Mouse (Mus musculus) liver, embryonic 15.5 days (tissue): ENCODE measurements around the gene Man1c1. TPM values are rescaled to one million over a fixed set of nuclear protein-coding genes. Genes with fewer than 3 reads are reported as not detected.

Experiments used
- ATAC-seq: fragments of 200-750 bp; cut with Nextera tagmentation; 2 replicates; pipeline ENCODE4 v1.8.0; 2017; ENCODE audit warnings: moderate number of reproducible peaks, mild to moderate bottlenecking, moderate library complexity; ENCODE audit not compliant: insufficient read depth
- H3K27ac ChIP-seq: fragments of 300-500 bp; sonication (generic); replicated peaks from 2 replicates; pipeline ENCODE4 v1.5.1; 2015; ENCODE audit warnings: mild to moderate bottlenecking, inconsistent platforms
- H3K27me3 ChIP-seq: fragments of 300-500 bp; sonication (generic); 2 replicates; pipeline ENCODE4 v1.6.1; 2015; ENCODE audit warnings: mild to moderate bottlenecking, inconsistent platforms
- H3K36me3 ChIP-seq: fragments of 300-500 bp; sonication (generic); replicated peaks from 2 replicates; pipeline ENCODE4 v1.6.1; 2015; ENCODE audit warnings: moderate library complexity, mild to moderate bottlenecking, inconsistent platforms
- H3K4me1 ChIP-seq: fragments of 300-500 bp; sonication (generic); replicated peaks from 2 replicates; pipeline ENCODE4 v1.6.1; 2015; ENCODE audit warnings: inconsistent platforms
- H3K4me2 ChIP-seq: fragments of 300-500 bp; sonication (generic); 2 replicates; pipeline ENCODE4 v1.6.1; 2015; ENCODE audit warnings: moderate library complexity, mild to moderate bottlenecking, inconsistent platforms
- H3K4me3 ChIP-seq: fragments of 300-500 bp; sonication (generic); replicated peaks from 2 replicates; pipeline ENCODE4 v1.5.1; 2015; ENCODE audit warnings: mild to moderate bottlenecking, inconsistent platforms
- H3K9ac ChIP-seq: fragments of 300-500 bp; sonication (generic); 2 replicates; pipeline ENCODE4 v1.6.1; 2015; ENCODE audit warnings: moderate library complexity, mild to moderate bottlenecking, inconsistent platforms
- H3K9me3 ChIP-seq: fragments of 300-500 bp; sonication (generic); replicated peaks from 2 replicates; pipeline ENCODE4 v1.6.1; 2016; ENCODE audit warnings: inconsistent platforms
- WGBS: fragments of 180-500 bp; shearing (Covaris S2); methylation state at CpG from one replicate; pipeline ENCODE4 v1.1.7; 2015; ENCODE audit warnings: mixed read lengths; ENCODE audit not compliant: insufficient replicate concordance; 5-methylcytosine and 5-hydroxymethylcytosine counted together
- polyA plus RNA-seq: library from polyadenylated mRNA; unstranded; fragments of >200 nt; fragmentation: Nextera tagmentation; extraction: Ambion mirVana; gene quantifications from 2 replicates; pipeline ENCODE4 v1.2.1, GENCODE M21; 2015

Man1c1 gene
- polyA plus RNA-seq, 1 experiment from 2014 or later: 1.4 TPM

DNA sequence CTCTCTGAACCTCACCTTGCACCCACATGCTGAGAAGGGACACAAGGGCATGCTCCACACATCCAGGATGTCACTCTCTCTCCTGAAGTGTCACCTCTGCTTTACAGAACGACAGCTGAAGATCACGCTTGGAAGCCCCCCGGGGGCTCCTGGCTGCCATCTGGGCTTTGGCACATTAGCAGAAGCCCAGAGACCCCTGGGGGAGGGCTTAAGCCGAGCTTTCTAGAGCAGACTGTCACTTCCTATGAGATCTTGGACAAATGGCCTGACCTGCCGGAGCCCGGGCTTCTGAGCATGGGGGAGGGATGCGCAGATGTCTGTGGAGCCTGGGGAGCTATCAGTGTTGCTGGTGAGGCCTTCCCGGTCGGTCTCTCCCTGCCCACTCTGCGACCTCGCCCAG is 128.6 kb downstream of the Man1c1 start:
- Histone ChIP-seq H3K27ac (no peak overlapping the region), H3K4me2 (no peak overlapping the region), H3K36me3 (no peaks in the 10 kb centered on the region), H3K9ac (no peak overlapping the region), H3K4me1 (peaks cover 15% of the 10 kb centered on the region; the same call in 1 of the 2 replicates), H3K9me3 (no peaks in the 10 kb centered on the region), H3K27me3 (no peaks in the 10 kb centered on the region), H3K4me3 (no peak overlapping the region)
- ATAC-seq: no peak
- WGBS: 70% methylated on average over 11 of the region's 11 CpGs

DNA sequence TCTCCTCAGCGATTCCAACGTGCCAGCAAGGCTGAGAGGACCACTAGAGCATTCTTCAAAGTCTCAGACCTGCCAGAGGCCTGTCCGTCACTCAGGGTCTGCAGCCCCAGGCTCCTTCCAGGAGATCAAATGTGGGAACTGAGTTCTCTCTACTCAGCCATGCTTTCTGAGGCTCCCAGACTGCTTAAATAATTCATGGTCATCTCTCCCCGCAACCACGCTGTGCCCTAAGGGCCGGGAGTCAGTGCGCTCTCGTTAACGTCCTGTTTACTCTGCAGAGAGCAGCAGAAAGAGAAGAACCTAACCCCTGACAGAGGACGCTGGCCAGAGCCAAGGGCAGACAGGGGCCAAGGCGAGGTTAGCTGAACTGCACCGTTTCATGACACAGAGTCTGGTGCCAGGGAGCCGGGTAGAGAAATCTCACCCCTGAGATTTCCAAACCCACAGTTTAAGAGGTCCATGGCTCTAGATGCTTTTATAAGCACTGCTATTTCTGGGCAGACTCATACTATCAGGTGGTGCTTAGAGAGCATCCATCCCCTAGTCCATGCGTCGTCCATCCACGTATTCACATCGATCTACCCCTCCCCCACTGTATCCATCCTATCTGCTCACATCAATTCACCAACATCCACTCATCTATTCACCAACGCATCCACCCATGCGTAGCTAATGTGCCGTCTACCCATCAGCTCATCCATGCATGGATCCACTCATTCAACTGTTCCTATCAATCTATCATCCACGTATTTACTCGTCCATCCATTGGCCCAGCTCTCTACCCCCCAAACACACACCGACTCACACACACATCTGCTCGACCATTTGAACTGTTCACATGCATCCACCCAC is 131.4 kb downstream of the Man1c1 start:
- Histone ChIP-seq H3K4me1 (no peaks in the 10 kb centered on the region), H3K27ac (no peak overlapping the region), H3K9me3 (no peaks in the 10 kb centered on the region), H3K36me3 (no peaks in the 10 kb centered on the region), H3K27me3 (no peaks in the 10 kb centered on the region), H3K4me3 (no peak overlapping the region), H3K9ac (no peak overlapping the region), H3K4me2 (no peak overlapping the region)
- 72% methylated on average over 24 of the region's 24 CpGs for WGBS
- ATAC-seq: no peak

DNA sequence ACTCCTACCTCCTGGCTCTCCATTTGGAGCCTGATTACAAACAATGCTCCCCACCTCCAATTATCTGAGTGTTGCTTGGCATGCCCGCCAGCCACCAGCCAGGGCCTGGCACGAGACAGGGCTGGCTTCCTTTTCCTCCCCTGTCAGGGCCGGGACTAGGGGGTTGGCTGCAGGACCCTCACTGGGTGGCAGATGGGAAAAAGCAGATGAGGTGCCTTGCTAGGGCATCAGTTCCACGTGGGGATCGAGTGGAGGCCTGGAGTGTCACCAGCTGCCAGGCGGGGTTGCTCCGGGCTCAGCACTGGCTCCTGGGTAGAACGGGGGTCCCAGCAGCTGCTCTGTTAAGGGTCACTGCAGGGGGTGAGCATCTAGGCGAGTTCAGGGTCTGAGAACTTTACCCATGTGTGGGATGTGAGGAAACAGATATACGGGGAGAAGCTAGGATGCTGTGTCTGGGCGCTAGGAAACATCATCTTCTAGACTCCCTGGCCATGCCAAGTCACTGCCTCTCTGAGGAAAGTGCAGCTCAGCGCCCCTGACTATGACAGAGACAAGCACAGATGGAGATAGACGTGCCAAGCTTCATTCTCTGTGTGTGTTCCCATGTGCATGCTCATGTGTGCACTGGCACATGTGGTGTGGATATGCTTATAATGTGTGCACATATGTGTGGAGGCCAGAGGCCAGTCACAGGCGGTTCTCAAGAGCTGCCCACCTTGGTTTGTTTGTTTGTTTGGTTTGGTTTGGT is 133.2 kb downstream of the Man1c1 start:
- no peaks in the 10 kb centered on the region for H3K9me3 ChIP-seq
- H3K36me3 ChIP-seq: peaks cover 3% of the 10 kb centered on the region; the same call in 1 of the 2 replicates
- H3K27ac ChIP-seq: no peak overlapping the region
- no peak for ATAC-seq
- H3K4me1 ChIP-seq: no peaks in the 10 kb centered on the region
- no peak overlapping the region for H3K9ac ChIP-seq
- 67% methylated on average over 14 of the region's 14 CpGs for WGBS
- H3K27me3 ChIP-seq: no peaks in the 10 kb centered on the region
- no peak overlapping the region for H3K4me3 ChIP-seq
- H3K4me2 ChIP-seq: no peak overlapping the region

DNA sequence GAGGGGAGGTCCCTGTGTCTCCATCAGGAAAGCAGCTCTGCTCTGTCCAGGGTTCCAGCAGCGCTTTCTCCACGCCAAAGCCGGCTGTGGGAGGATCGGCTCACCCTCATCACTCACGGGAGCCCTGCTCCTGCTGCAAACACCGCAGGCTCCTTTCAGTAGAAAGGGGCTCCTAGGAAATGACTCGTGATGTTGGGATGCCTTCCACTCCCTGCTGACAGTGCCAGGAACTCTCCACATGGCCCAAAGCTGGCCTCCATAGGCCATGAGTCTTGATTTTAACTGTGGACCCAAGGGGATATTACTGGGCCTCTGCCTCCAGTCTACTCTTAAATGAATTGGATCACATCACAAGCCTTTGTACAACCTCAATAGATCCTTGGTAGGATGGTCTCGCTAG is 134.3 kb downstream of the Man1c1 start:
- Histone ChIP-seq H3K4me1 (no peaks in the 10 kb centered on the region), H3K4me2 (no peak overlapping the region), H3K36me3 (peaks cover 10% of the 10 kb centered on the region), H3K9me3 (no peaks in the 10 kb centered on the region), H3K27ac (no peak overlapping the region), H3K27me3 (no peaks in the 10 kb centered on the region), H3K4me3 (no peak overlapping the region), H3K9ac (no peak overlapping the region)
- 72% methylated on average over 8 of the region's 8 CpGs for WGBS
- no peak for ATAC-seq

DNA sequence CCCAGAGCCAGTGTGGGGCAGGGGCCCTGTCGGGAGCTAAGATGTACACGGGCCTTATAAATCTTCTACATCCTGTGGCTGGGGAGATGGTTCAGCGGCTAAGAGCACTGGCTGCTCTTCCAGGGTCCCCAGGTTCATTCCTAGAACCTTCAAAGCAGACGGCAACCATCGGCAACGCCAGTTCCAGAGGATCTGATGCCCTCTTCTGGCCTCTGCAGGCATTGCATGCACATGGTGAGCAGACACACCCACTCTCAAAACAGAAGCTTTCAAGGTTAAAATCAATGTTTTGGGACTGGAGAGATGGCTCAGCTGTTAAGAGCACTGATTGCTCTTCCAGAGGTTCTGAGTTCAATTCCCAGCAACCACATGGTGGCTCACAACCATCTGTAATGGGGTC is 134.9 kb downstream of the Man1c1 start:
- H3K4me3 ChIP-seq: no peak overlapping the region
- H3K27ac ChIP-seq: no peak overlapping the region
- H3K36me3 ChIP-seq: peaks cover 10% of the 10 kb centered on the region
- no peaks in the 10 kb centered on the region for H3K4me1 ChIP-seq
- no peak overlapping the region for H3K4me2 ChIP-seq
- H3K9ac ChIP-seq: no peak overlapping the region
- no peak for ATAC-seq
- WGBS: 51% methylated on average over 6 of the region's 6 CpGs
- no peaks in the 10 kb centered on the region for H3K9me3 ChIP-seq
- no peaks in the 10 kb centered on the region for H3K27me3 ChIP-seq

DNA sequence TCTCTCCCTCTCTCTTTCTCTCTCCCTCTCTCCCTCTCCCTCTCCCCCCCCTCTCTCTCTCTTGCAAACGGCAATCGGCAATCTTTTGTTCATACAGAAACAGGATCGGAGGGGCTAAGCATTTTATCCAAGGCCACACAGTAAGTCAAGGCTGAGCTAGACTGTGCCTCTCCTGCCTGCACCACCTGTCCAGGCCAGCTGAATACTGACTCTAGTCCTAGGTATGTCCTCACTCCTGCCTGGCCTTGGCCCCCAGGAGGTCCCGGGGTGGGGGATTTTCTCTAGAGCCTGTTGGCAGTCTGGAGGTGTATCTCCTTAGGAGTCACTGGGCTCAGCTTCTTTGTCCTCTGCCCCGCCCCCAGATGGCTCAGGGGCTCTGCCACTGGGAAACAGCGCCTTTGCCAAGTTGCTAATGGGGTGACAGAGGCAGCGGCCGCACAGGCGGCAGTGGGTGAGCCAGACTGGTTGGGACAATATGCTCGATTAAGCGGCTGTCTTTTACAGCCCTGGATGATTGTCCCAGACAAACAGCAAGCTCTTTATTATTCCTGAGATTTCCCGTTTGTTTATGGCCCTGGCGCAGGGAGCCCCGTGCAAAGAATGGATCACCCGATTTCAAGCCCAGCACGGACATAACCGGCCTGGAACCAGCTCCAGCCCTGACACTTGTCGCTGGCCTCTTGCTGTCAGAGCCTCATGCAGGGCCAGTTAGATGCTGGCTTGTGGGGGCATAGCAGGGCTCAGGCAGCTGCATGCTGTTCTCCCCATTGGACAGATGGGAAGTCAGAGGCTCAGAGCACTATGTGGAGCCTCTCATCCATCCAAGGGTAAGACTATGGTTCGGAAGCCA is 136.5 kb downstream of the Man1c1 start:
- no peak overlapping the region for H3K27ac ChIP-seq
- no peak for ATAC-seq
- peaks cover 10% of the 10 kb centered on the region for H3K36me3 ChIP-seq
- H3K4me2 ChIP-seq: no peak overlapping the region
- H3K9me3 ChIP-seq: no peaks in the 10 kb centered on the region
- H3K4me3 ChIP-seq: no peak overlapping the region
- peaks cover 4% of the 10 kb centered on the region; the same call in 1 of the 2 replicates for H3K4me1 ChIP-seq
- no peak overlapping the region for H3K9ac ChIP-seq
- no peaks in the 10 kb centered on the region for H3K27me3 ChIP-seq
- whole genome bisulfite sequencing: 64% methylated on average over 19 of the region's 19 CpGs

DNA sequence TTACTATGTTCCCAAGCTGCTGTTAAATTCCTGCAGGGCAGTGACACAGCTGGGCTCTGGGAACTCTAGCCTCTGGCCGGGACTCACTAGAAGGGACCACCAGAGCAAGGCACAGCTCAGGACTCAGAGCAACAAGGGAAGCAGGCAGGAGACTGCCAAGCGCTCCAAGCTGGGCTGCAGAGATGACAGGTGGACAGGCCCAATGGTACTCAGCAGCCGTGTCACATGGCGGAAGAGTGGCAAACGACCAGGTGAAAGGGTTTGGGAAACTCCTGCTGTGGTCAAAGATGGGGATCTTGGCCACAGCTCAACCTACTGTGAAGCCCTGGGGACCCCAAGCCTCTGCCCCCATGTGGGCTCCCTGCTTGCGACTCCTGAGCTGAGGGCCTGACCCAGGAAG is 140.0 kb downstream of the Man1c1 start:
- no peak overlapping the region for H3K4me2 ChIP-seq
- WGBS: 71% methylated on average over 6 of the region's 6 CpGs
- H3K36me3 ChIP-seq: peaks cover 10% of the 10 kb centered on the region
- no peak overlapping the region for H3K27ac ChIP-seq
- peaks cover 4% of the 10 kb centered on the region; the same call in 1 of the 2 replicates for H3K4me1 ChIP-seq
- H3K9ac ChIP-seq: no peak overlapping the region
- no peak for ATAC-seq
- H3K4me3 ChIP-seq: no peak overlapping the region
- H3K9me3 ChIP-seq: no peaks in the 10 kb centered on the region
- H3K27me3 ChIP-seq: no peaks in the 10 kb centered on the region

DNA sequence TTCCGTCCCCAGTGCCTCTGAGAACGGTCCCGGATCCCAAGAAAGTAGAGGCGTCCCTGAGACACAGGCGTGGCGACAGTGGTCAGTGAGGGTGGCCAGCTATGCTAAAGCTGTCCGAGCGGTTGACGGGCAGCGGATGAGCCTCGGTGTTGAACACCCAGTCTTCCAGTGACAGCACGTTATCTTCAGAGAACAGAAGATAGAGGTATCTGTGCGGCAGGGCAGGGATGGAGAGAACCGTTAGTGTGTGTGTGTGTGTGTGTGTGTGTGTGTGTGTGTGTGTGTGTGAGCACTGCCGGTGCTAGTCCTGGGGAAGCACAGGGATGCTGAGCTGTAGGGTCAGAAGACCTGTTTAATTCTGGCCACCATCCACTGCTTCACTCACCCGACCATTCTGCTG is 140.5 kb downstream of the Man1c1 start:
- H3K4me3 ChIP-seq: no peak overlapping the region
- ATAC-seq: 0 out of 2 replicates have a peak, but pooled peaks have one; percentile 47
- no peak overlapping the region for H3K4me2 ChIP-seq
- no peak overlapping the region for H3K27ac ChIP-seq
- H3K9ac ChIP-seq: no peak overlapping the region
- H3K9me3 ChIP-seq: no peaks in the 10 kb centered on the region
- no peaks in the 10 kb centered on the region for H3K27me3 ChIP-seq
- 54% methylated on average over 16 of the region's 16 CpGs for WGBS
- H3K36me3 ChIP-seq: peaks cover 10% of the 10 kb centered on the region
- peaks cover 5% of the 10 kb centered on the region; the same call in 1 of the 2 replicates for H3K4me1 ChIP-seq

DNA sequence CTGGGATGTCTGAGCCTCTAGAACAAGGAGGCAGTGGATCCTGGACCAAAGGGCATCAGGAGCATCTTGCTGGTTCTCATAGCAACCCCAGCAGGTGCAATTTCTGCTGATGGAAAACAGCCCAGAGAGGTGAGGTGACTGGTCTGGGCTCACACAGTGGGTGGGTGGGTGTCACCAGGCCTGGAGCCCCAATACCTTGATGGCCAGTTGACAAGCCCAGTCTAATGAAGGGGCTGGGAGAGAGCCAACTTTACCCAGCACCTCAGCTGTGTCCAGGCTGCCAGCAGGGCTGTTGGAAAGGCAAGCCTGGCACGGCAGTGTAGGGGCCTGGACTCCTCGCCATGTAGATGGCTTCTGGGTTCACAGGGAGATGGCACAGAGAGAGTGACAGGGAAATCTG is 142.1 kb downstream of the Man1c1 start:
- no peak for ATAC-seq
- Histone ChIP-seq H3K4me1 (peaks cover 17% of the 10 kb centered on the region), H3K36me3 (peaks cover 10% of the 10 kb centered on the region), H3K4me3 (no peak overlapping the region), H3K9ac (no peak overlapping the region), H3K27me3 (no peaks in the 10 kb centered on the region), H3K4me2 (no peak overlapping the region), H3K27ac (no peak overlapping the region), H3K9me3 (no peaks in the 10 kb centered on the region)
- 69% methylated on average over 2 of the region's 2 CpGs for WGBS

DNA sequence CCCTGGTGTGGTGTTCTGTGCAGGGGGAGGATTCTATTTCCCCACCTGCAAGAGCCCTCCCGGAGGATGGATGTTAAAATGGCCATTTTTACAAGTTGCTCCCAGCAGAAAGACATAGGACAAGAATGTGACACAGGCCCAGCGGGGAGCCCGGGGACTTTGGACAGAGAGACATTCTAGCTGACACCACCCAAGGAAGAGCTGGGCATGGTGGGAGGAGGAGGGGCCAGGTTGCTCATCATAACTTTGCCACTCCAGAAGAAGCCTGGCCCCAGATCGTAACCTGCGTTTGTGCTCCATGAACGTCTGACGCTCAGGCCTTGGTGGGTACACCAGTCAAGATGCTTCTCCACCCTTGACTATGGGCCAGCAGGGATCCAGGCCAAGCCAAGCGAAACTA is 143.4 kb downstream of the Man1c1 start:
- H3K27me3 ChIP-seq: no peaks in the 10 kb centered on the region

DNA sequence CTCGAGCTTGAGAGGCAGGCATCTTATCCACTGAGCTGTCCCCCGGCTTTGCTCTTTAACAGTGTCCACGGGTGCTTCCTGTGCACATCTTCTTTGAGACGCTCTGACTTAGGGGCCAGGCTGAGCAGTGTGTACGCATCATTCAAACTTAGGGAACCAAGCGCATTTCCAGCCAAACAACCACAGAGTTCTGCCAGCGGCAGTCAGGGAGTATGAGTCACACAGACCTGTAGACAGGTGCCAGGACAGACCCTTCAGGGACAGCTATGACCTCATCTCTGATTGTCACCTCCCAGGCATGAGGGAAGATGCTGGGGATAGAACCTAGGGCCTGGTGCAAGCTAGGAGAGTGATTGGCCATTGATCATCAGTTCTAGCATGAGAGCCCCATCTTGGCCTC is 144.9 kb downstream of the Man1c1 start:
- H3K4me3 ChIP-seq: no peak overlapping the region
- H3K27ac ChIP-seq: no peak overlapping the region
- WGBS: 47% methylated on average over 7 of the region's 7 CpGs
- H3K4me1 ChIP-seq: peaks cover 17% of the 10 kb centered on the region
- H3K27me3 ChIP-seq: no peaks in the 10 kb centered on the region
- H3K9ac ChIP-seq: no peak overlapping the region
- H3K9me3 ChIP-seq: no peaks in the 10 kb centered on the region
- H3K36me3 ChIP-seq: no peaks in the 10 kb centered on the region
- ATAC-seq: no peak
- H3K4me2 ChIP-seq: no peak overlapping the region

More for the DNA sequence above, 143.4 kb downstream of the Man1c1 start:
- Histone ChIP-seq H3K36me3 (peaks cover 5% of the 10 kb centered on the region), H3K4me3 (no peak overlapping the region), H3K4me2 (no peak overlapping the region), H3K4me1 (peaks cover 17% of the 10 kb centered on the region), H3K27ac (no peak overlapping the region), H3K9ac (no peak overlapping the region), H3K9me3 (no peaks in the 10 kb centered on the region)
- WGBS: 77% methylated on average over 8 of the region's 8 CpGs
- no peak for ATAC-seq
